In the genomic region with DNA sequence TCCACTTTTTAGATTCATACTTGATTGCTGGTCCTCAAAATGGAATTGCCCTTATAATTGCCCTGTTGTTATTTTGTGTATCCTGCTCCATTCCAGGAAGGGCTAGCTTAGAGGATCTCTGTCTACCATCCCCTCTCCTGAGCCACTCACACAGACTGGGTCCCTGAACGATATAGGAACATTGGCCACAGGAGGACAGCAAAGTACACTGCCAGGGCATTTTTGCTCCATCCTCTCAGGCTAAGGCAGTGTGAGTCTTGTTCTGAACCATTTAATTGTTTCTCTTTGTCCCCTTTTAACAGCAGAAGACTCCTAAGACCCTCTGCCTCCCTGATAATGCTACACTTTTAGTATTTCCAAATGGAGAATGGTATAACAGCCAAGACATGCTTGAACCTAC, we compare ENCODE assay signal across 9 mouse cellular contexts. TPM values are rescaled to one million over a fixed set of nuclear protein-coding genes. Genes with fewer than 3 reads are reported as not detected.
DNase-seq lines count a peak whose midpoint lies in the region; ATAC-seq and TF ChIP-seq lines count a peak whose summit lies in the region.
"Had no signal": no experiment of that assay in that cellular context is flagged by ENCODE, and none has a peak within 500 bp of the region (broad histone marks: within the 10 kb centered on the region; RNA-seq: fewer than 3 reads in every experiment).

No protein-coding gene starts in this region.

- whole genome bisulfite sequencing in thymus, adult 2 months: 95% methylated on average over 1 of the region's 1 CpGs

- DNase-seq in adrenal gland, adult (ENCODE audit: inconsistent age in 2 of 2, low spot score in 1 of 2): peak; percentile 60 to 86
- no peak for DNase-seq in adrenal gland, adult 8-10 months
- peak; percentile 76 for DNase-seq in thymus, adult 2 months
- no peak for DNase-seq in thymus, postnatal 0 days (ENCODE audit: low spot score)
- DNase-seq in kidney, postnatal 4 days: peak; percentile 81 to 83
- peak; percentile 76 for DNase-seq in right cerebral cortex, postnatal 14 days

- no peak for ATAC-seq in megakaryocyte-erythroid progenitor cell, adult 5-6 weeks (replicated peaks; ENCODE audit: low FRiP score, low TSS enrichment, poor library complexity, severe bottlenecking)
- no peak for ATAC-seq in erythroid progenitor cell, adult 5-6 weeks (replicated peaks; ENCODE audit: low FRiP score, poor library complexity, severe bottlenecking)

- H3K4me3 ChIP-seq in thymus, adult 2 months (ENCODE audit: control insufficient read depth, insufficient read depth, low read length): no peak overlapping the region
- H3K4me3 ChIP-seq: limb, embryonic 15.5 days had no signal

- no peaks in the 10 kb centered on the region for H3K27me3 ChIP-seq in thymus, adult 2 months (ENCODE audit: control insufficient read depth, insufficient read depth, low read length)
- H3K27me3 ChIP-seq: limb, embryonic 15.5 days had no signal

- peaks cover 20% of the 10 kb centered on the region for H3K4me1 ChIP-seq in thymus, adult 2 months (replicated peaks; ENCODE audit: control insufficient read depth, insufficient read depth, low read length)

- H3K27ac ChIP-seq in thymus, adult 2 months (ENCODE audit: control insufficient read depth, insufficient read depth, low read length): no peak overlapping the region
- H3K27ac ChIP-seq: limb, embryonic 15.5 days had no signal

- TF ChIP-seq CTCF in thymus, adult 2 months (IDR thresholded peaks at IDR 0.05; ENCODE audit: borderline replicate concordance, control insufficient read depth, extremely low read depth, insufficient read depth, low read length, poor library complexity): no peak

- peaks cover 17% of the 10 kb centered on the region for H3K36me3 ChIP-seq in thymus, adult 2 months (ENCODE audit: control insufficient read depth, insufficient read depth, low read length)

- TF ChIP-seq POLR2A in thymus, adult 2 months (IDR thresholded peaks at IDR 0.05; ENCODE audit: control insufficient read depth, extremely low read depth, insufficient read depth, low read length, poor library complexity): no peak

RNA-seq across cellular contexts. Expression of a gene that starts 25.6 kb away (rescaled TPM):
- 10 to 100 TPM; 37.2 to 55.9 (median 51.3) TPM for total RNA-seq in adrenal gland, adult 8-10 months (2022)
- 25.2 and 30.1 TPM in 2 replicates for polyA plus RNA-seq in thymus, adult 2 months (2012; rRNA removed)
- 38.5 and 50.7 TPM in 2 replicates for polyA plus RNA-seq in thymus, postnatal 0 days (2015; fragmentation: Nextera tagmentation; extraction: Ambion mirVana)
- total RNA-seq in megakaryocyte-erythroid progenitor cell, adult 5-6 weeks (2014; fragmentation: Nextera tagmentation): 13.2 and 20.9 TPM in 2 replicates
- total RNA-seq in megakaryocyte-erythroid progenitor cell, adult 5-6 weeks (2017): 6.3 and 13.6 TPM in 2 replicates
- 6.7 and 8.6 TPM in 2 replicates for total RNA-seq in erythroid progenitor cell, adult 5-6 weeks (2015; ENCODE audit: low replicate concordance)
- total RNA-seq in erythroid progenitor cell, adult 5-6 weeks (2017; ENCODE audit: low replicate concordance): 4.0 and 5.4 TPM in 2 replicates

RNA-seq across cellular contexts. Expression of a gene that starts 27.9 kb away (rescaled TPM):
- 10 to 100 TPM; 21.3 to 29.9 (median 25.9) TPM for total RNA-seq in adrenal gland, adult 8-10 months (2022)
- 122 and 146 TPM in 2 replicates for polyA plus RNA-seq in thymus, adult 2 months (2012; rRNA removed)
- polyA plus RNA-seq in thymus, postnatal 0 days (2015; fragmentation: Nextera tagmentation; extraction: Ambion mirVana): 27.0 and 35.2 TPM in 2 replicates
- 12.5 and 13.2 TPM in 2 replicates for total RNA-seq in megakaryocyte-erythroid progenitor cell, adult 5-6 weeks (2014; fragmentation: Nextera tagmentation)
- total RNA-seq in megakaryocyte-erythroid progenitor cell, adult 5-6 weeks (2017): 1.8 and 3.2 TPM in 2 replicates
- total RNA-seq in erythroid progenitor cell, adult 5-6 weeks (2015; ENCODE audit: low replicate concordance): 2.2 and 5.4 TPM in 2 replicates
- 1.8 TPM in 1 of 2 replicates, not detected in the other for total RNA-seq in erythroid progenitor cell, adult 5-6 weeks (2017; ENCODE audit: low replicate concordance)

Comparison
In these comparisons a context has a peak if more than half of its experiments do, and no peak if none do; other contexts are left out.
1. DNase-seq: peak in adrenal gland, adult (2 of 2), thymus, adult 2 months (single experiment), kidney, postnatal 4 days (2 of 2) and right cerebral cortex, postnatal 14 days (single experiment); none in adrenal gland, adult 8-10 months (single experiment) and thymus, postnatal 0 days (single experiment).